Mouse (Mus musculus) gastrocnemius, adult 2 months (tissue): ENCODE results near the gene Ctps. TPM values are rescaled to one million over a fixed set of nuclear protein-coding genes. Genes with fewer than 3 reads are reported as not detected.
A peak's percentile ranks its signal among the peaks of the same experiment; 100 is the strongest.

Source experiments
- DNase-seq: peaks from one replicate; pipeline ENCODE4 v3.0.0; 2022
- H3K27ac ChIP-seq: fragments of 200-600 bp; 2 replicates; pipeline ENCODE4 v1.8.1; 2022; ENCODE audit warnings: mild to moderate bottlenecking
- H3K4me3 ChIP-seq: fragments of 200-600 bp; 2 replicates; pipeline ENCODE4 v1.8.1; 2022; ENCODE audit warnings: mild to moderate bottlenecking, moderate library complexity
- CTCF ChIP-seq: fragments of 200-600 bp; IDR thresholded peaks from 2 replicates; pipeline ENCODE4 v1.8.1; 2022; ENCODE audit warnings: antibody characterized with exemption, mild to moderate bottlenecking, moderate library complexity
- intact Hi-C: fragments of 180-260 bp; cut with DNase I; formaldehyde crosslinking; loops from one replicate; pipeline ENCODE4 v1.15.1; 2025
- total RNA-seq, 2 experiments: library from RNA; stranded (reverse); gene quantifications; 2 replicates each; pipeline ENCODE4 v1.2.3; 2021

Gene Ctps
- total RNA-seq, 2 experiments from 2014 or later: 13.1 to 14.4 TPM

DNA sequence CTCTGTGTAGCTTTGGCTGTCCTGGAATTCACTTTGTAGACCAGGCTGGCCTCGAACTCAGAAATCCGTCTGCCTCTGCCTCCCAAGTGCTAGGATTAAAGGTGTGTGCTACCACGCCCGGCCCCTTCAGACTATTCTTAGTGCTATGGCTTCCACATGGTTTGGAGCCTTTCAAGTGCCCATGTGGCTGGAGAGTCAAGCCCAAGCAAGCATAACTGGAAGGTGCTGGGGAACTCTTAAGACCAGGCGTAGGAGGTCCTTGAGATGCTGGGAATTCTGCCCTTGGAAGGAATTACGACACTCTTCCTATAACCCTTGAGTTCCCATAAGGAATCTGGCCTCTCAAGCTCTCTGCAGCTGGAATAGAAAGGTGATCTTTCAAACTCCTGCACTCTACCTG is 13.5 kb downstream of the Ctps start:
- no peak overlapping the region for H3K4me3 ChIP-seq
- intact Hi-C loops: no loop called here
- no peak for DNase-seq
- no peak for TF ChIP-seq CTCF
- H3K27ac ChIP-seq: no peak overlapping the region

DNA sequence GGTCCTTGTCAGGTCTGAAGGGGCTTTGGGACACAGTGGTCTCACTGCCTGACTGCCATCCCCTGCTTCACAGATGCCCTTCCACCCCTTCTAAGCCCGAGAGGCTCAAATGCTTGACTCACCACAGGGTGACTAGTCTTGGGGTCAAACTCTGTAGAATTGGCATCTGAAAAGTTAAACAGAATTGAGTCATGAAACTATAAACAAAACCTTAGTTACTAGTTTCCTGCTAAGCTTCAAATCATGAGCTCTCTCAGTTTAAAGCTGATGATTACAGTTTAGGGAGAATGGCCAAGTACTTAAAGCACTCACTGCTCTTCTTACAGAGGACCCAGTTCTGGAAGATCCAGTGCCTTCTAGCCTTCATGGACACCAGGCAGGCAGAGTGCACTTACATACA is 25.2 kb downstream of the Ctps start:
- Histone ChIP-seq H3K27ac (no peak overlapping the region), H3K4me3 (no peak overlapping the region)
- no peak for DNase-seq
- intact Hi-C loops: no loop called here
- TF ChIP-seq CTCF: no peak

DNA sequence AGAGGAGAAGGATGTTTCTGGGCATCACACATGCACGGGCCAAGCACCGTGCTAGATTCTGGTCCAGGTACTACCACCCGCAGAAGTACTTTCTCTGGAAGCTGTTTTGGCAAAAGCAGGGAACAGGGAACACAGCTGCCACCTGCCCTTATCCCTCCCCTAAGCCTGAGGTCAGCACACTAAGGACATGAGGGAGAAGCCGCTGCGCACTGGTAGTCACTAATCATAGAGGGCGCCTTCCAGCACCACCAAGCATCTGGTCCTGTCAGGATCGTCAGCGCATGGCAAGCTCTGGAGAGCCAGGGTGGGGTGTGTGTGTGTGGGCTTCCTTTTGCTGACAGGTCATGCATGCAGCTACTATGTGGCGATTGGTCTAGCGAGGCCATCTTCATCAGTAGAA is 31.4 kb downstream of the Ctps start:
- Histone ChIP-seq H3K4me3 (no peak overlapping the region), H3K27ac (no peak overlapping the region)
- DNase-seq: no peak
- intact Hi-C loops: no loop called here
- TF ChIP-seq CTCF: no peak

DNA sequence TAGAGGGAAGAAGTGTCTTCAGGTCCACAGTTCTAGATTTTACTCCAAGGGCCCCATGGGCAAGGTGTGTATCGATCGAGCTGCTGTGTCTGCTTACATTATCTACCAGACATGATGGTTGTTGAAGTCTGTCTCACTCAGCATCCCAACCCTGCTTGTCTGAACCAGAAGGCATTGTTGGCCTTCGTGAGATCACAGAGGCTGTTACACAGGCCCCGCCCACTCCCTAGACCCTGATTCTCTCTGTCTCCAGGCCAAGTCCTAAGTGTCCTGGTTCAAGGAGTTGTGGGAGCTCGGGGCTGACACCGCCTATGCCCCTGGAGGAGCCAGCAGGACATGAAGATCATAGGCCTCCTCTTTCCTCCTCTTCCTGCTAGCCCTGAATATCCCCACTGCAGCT is 38.1 kb downstream of the Ctps start, which contains the start of gene Slfnl1:
Gene Slfnl1 (plus strand): TSS at position 246 of the 400 bp plus-strand sequence.
- H3K4me3 ChIP-seq: no peak within 1 kb of the TSS
- intact Hi-C loops: no loop called here
- no peak for TF ChIP-seq CTCF

DNA sequence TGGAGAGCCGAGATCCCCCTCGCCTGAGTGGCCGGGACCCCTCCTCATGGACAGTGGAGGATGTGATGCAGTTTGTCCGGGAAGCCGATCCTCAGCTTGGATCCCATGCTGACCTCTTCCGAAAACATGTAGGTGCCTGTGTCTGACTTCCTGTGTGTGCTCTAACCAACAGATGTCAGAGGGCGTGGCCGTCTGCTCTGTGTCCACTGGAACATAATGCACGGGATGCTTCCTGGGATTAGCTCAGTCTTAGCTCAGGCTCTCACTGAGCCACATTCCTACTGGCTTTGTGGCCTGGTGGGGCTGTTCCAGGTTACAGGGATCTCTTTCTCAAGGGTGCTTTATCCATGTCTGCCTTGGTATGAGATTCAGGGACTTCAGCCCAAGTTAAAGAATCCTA is 41.9 kb downstream of the Ctps start:
- Histone ChIP-seq H3K4me3 (peak overlapping the region; percentile 36), H3K27ac (peak overlapping the region; percentile 21)
- TF ChIP-seq CTCF: no peak
- peak; percentile 21 for DNase-seq
- intact Hi-C loops: no loop called here

More for the DNA sequence above, 38.1 kb downstream of the Ctps start, which contains the start of gene Slfnl1:
- no peak within 1 kb of the TSS for H3K27ac ChIP-seq
- DNase-seq: no peak

DNA sequence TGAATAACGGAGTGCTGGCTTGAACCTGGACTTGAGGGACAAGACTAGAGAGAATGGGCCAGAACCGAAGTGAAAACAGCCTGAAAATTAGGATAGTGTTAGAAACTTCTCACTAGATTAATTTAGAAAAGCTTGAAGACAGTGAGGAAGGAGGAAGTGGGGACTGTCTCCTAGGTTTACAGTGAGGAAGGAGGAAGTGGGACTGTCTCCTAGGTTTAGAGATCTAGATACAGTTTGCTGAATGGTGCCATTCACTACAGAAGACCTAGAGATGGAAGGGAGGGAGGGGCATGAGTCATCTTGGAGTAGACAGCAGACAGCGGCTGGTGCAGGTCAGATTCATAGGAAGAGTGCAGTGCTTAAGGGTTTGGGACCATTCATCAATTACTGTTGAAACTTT is 47.0 kb downstream of the Ctps start:
- no peak for TF ChIP-seq CTCF
- no peak for DNase-seq
- intact Hi-C loops: loop anchor here (5.0 kb wide), 1 partner anchor 136 kb away; no protein-coding TSS in a partner anchor
- H3K27ac ChIP-seq: no peak overlapping the region
- H3K4me3 ChIP-seq: no peak overlapping the region

DNA sequence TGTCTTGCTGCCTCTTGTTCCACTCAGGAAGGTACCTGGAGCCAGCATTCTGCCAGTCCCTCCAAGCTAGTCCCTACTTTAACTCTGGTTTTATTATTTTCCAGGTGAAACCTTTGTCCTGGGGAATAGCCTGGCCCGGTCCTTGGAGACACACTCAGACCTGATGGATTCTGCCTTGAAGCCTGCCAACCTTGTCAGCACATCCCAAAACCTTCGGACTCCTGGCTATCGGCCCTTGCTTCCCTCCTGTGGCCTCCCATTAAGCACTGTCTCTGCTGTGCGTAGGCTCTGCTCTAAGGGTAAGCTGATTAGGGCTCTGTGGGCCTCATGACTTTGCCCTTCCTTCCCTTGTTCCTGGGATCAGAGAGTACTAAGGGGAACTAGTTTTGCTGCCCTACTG is 47.7 kb downstream of the Ctps start:
- intact Hi-C loops: loop anchor here (5.0 kb wide), 1 partner anchor 135 kb away; no protein-coding TSS in a partner anchor
- no peak overlapping the region for H3K4me3 ChIP-seq
- TF ChIP-seq CTCF: no peak

DNA sequence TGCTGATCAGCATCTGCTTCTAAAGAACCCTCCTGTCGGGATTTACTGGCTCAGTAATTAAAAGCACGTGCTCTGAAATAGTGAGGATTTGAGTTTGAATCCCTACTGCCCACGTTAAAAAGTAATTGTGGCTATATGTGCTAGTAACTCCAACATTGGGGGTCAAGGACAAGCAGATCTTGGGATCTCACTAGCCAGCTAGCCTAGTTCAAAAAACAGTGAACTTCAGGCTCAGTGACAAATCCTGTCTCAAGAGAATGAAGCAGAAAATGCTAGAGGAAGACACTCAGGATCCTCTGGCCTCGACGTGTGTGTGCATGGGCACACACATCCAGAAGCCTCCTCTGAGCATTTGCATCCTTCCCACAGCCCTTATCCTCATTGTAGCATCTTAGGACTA is 48.3 kb downstream of the Ctps start:
- DNase-seq: no peak
- intact Hi-C loops: loop anchor here (5.0 kb wide), 1 partner anchor 134 kb away; no protein-coding TSS in a partner anchor
- no peak overlapping the region for H3K4me3 ChIP-seq
- H3K27ac ChIP-seq: no peak overlapping the region
- no peak for TF ChIP-seq CTCF

More for the DNA sequence above, 47.7 kb downstream of the Ctps start:
- H3K27ac ChIP-seq: no peak overlapping the region
- no peak for DNase-seq

DNA sequence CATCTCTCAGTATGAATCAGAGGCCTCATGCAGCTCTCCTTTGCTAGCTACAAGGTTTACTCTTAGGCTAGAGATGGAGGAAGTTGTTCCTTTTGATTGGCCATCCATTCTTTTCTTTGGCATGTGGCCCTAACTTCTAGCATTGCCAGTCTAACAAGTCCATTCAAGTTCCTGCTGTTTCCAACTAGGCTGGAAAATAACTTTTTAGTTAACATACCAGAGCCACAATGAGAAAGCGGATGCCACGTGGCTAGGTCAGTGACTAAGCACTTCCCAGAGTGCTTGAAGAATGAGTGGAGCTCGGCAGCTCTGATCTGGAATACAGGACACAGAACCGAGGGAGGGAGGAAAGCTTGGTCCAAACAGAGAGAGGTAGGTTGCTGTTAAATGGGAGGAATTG is 52.7 kb downstream of the Ctps start:
- Histone ChIP-seq H3K27ac (peak overlapping the region; percentile 4; the same call in 1 of the 2 replicates), H3K4me3 (no peak overlapping the region)
- intact Hi-C loops: no loop called here
- no peak for TF ChIP-seq CTCF
- no peak for DNase-seq

DNA sequence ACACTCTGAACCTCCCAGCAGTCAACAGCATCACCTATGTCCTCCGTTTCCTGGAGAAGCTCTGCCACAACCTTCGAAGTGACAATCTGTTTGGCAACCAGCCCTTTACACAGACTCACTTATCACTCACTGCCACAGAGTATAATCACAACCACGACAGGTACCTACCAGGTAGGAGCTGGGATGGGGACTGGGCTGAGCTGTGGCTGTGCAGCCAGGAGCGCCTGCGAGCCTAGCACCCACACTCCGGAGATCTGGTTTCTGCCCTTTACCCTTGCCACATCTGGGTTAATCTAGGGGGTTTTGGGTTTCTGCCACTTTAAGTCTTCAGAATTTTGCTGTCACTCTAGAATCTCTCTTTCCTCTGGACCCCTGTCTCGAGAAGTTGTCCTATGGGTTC is 53.2 kb downstream of the Ctps start:
- Histone ChIP-seq H3K27ac (peak overlapping the region; percentile 4; the same call in 1 of the 2 replicates), H3K4me3 (no peak overlapping the region)
- no peak for DNase-seq
- intact Hi-C loops: no loop called here
- no peak for TF ChIP-seq CTCF

DNA sequence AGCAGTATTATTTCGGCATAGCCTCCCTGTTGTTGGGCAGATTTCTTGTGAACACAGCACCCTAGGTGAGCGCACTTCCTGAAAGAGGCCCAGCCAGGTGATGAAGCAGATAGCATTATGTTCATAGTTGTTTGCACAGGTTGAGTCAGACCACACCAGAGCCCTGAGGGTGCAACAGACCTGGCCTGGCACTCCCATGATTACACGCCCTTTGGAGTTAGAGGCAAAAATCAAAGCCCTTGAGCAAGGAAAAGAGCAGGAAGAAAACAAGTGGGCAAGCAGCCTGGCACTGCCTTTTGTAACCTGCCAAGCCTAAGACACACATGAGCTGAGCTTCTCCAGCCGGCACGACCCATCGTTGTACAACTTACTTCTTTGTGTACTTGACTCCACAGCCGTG is 53.6 kb downstream of the Ctps start:
- H3K27ac ChIP-seq: no peak overlapping the region
- no peak for DNase-seq
- no peak for TF ChIP-seq CTCF
- intact Hi-C loops: no loop called here
- no peak overlapping the region for H3K4me3 ChIP-seq

DNA sequence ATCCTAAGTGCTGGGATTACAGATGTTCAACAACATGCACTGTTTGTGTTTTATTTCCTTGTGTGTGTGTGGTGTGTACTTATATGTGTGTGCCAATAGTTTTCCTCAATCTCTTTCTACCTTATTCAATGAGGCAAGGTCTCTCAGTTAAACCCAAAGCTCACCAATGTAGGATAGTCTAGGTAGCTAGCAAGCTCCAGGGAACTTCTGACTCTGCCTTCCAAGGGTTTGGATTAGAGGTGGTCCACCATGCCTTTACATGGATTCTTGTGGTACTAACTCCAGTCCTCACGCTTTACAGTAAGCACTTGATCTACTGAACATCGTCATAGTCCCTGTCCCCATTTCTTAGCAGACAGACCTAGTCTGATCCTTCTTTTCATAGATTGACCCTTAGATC is 55.7 kb downstream of the Ctps start:
- TF ChIP-seq CTCF: no peak
- no peak overlapping the region for H3K27ac ChIP-seq
- no peak overlapping the region for H3K4me3 ChIP-seq
- no peak for DNase-seq
- intact Hi-C loops: no loop called here

DNA sequence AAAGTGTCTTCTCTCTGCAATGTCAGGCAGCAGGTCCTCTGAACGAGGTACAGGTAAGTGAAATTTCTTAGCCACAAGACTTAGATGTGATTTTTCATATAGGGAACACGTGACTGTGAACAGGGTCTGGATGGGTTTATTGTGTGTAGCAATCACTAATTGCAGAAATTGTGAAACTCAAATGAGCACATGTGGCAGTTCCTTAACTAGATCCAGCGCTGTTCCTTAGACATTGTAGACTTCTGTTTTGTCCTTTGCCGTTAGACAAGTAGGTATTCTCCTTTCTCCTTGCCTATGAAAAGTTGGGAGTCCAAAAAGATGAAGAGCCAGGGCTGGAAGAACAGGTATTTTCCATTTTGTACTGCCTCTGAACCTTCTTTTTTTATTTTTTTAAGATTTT is 58.9 kb downstream of the Ctps start:
- TF ChIP-seq CTCF: no peak
- Histone ChIP-seq H3K27ac (no peak overlapping the region), H3K4me3 (no peak overlapping the region)
- intact Hi-C loops: no loop called here
- no peak for DNase-seq

DNA sequence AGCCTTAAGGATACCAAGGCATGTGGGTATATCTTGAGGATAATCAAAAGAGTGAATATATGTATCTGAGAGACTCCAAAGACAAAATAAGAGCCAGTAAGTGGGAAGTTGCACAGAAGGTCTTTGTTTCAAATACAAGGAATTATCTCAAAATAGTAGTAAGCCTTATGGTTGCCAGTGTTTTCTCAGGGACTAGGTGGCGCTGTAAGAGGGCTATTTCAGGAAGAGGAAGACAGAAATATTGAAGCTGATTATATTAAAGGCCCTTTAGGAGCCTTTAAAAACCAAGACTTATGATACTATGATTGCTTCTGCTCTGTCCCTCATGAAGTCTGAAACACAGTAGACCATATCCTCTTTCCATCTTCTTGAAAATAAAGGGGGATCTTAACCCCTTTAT is 63.1 kb downstream of the Ctps start:
- intact Hi-C loops: no loop called here
- DNase-seq: no peak
- no peak for TF ChIP-seq CTCF
- no peak overlapping the region for H3K27ac ChIP-seq
- H3K4me3 ChIP-seq: no peak overlapping the region

Other genes with a start within 250 kb of the Ctps start
- gene Scmh1, start 165.0 kb downstream of the Ctps start, total RNA-seq: 10 to 100 TPM; 46.3 to 52.4 TPM
- under 1 TPM in 1 of 2 experiments, not detected in 1; 0.42 TPM for gene Slfnl1, start 38.0 kb downstream of the Ctps start, total RNA-seq
- gene Gm8439, start 18.5 kb upstream of the Ctps start, total RNA-seq: not detected
- gene Cited4, start 96.3 kb upstream of the Ctps start, total RNA-seq: 10 to 100 TPM in 1 of 2 experiments, 1 to 10 TPM in 1; 9.9 to 16.3 TPM
- gene Kcnq4, start 178.3 kb upstream of the Ctps start, total RNA-seq: 10 to 100 TPM; 13.4 to 14.5 TPM